Mouse (Mus musculus) ZHBTc4 (cell line): ENCODE measurements around the gene Gm15130.

Experiments used
- DNase-seq: peaks from one replicate; pipeline ENCODE4 v3.0.0-alpha.2; 2011; ENCODE audit warnings: low read depth, low spot score

Gm15130 gene

GRCm38 (mm10) chr2:111152836-111153235 is at the start of gene Gm15130:
Gm15130 (minus strand) TSS chr2:111152936.
- DNase-seq = no peak

- DNase-seq = no peak
Observed at GRCm38 (mm10) chr2:111182068-111182467, 29.3 kb upstream of the Gm15130 start.

GRCm38 (mm10) chr2:111135739-111136138 is 17.0 kb downstream of the Gm15130 start:
- DNase-seq = no peak

- DNase-seq = no peak
Observed at GRCm38 (mm10) chr2:111105882-111106281, 46.9 kb downstream of the Gm15130 start, which contains the start of gene Gm13941. Gm13941 (minus strand) TSS chr2:111105982.
